Mouse (Mus musculus): ENCODE measurements around the gene Shc3. TPM values are rescaled to one million over a fixed set of nuclear protein-coding genes. Genes with fewer than 3 reads are reported as not detected.

Shc3 gene
- polyA plus RNA-seq, 1 experiment from 2014 or later = not detected

GRCm38 (mm10) chr13:51602764-51603163, 33.5 kb upstream of the Shc3 start:
- no peak overlapping the region for H3K27ac ChIP-seq
- DNase-seq = no peak
- no peak for ATAC-seq (ENCODE audit: low read depth)
- no peaks in the 10 kb centered on the region for H3K36me3 ChIP-seq
- H3K4me2 ChIP-seq = no peak overlapping the region
- no peaks in the 10 kb centered on the region for H3K9me3 ChIP-seq (replicated peaks)
- H3K9ac ChIP-seq = no peak overlapping the region
- no peaks in the 10 kb centered on the region for H3K27me3 ChIP-seq
- no peaks in the 10 kb centered on the region for H3K4me1 ChIP-seq (replicated peaks)
- H3K4me3 ChIP-seq (replicated peaks) = no peak overlapping the region
- WGBS (ENCODE audit: insufficient replicate concordance) = 63% methylated on average over 8 of the region's 8 CpGs

DNA sequence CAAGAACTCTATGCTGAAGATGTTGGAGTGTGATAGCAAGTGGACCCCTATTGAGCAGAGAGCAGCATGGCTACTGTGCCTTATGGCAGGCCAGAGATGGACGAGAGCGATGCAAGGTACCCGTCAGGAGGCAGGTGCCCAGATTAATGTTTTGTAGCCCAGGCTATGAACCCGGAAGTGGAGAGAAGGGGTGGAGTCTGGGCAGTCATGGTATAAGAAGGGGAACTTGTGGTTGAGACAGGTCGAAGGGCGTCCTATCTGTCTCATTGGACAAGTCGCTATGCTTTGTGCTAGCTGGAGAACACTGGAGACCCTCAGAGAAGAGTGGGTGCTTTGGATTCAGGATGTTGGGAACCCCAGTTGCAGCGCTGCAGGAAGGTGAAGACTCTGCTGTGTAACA, 30.9 kb upstream of the Shc3 start:
- H3K4me3 ChIP-seq (replicated peaks) = no peak overlapping the region
- peaks cover 13% of the 10 kb centered on the region for H3K27me3 ChIP-seq
- no peaks in the 10 kb centered on the region for H3K36me3 ChIP-seq
- H3K4me2 ChIP-seq = no peak overlapping the region
- no peak overlapping the region for H3K9ac ChIP-seq
- no peak overlapping the region for H3K27ac ChIP-seq
- no peaks in the 10 kb centered on the region for H3K9me3 ChIP-seq (replicated peaks)
- WGBS (ENCODE audit: insufficient replicate concordance) = 43% methylated on average over 8 of the region's 8 CpGs
- DNase-seq (no peak), ATAC-seq (ENCODE audit: low read depth) (no peak)
- H3K4me1 ChIP-seq (replicated peaks) = no peaks in the 10 kb centered on the region

DNA sequence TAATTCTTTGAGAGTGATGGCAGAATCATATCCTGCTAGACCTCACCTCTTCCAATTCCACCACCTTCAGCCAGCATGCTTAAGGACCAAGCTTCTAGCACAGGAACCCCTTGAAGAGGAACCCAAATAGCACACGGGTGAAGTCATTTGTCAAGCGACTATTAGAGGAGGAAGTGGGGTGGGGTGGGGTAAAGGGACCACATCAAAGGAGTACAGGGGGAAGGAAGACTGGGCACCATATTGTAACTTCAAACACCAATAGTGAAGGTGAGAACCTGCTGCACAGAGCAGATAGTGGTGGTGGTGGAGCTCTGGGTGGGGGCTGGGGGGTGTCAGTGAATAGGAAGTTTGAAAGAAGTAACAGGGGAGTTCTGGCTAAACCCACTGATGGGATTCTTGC, 28.8 kb upstream of the Shc3 start:
- Histone ChIP-seq H3K9ac (no peak overlapping the region), H3K4me1 (replicated peaks) (peaks cover 3% of the 10 kb centered on the region; the same call in 1 of the 2 replicates), H3K36me3 (no peaks in the 10 kb centered on the region), H3K27ac (no peak overlapping the region), H3K4me3 (replicated peaks) (no peak overlapping the region), H3K27me3 (peaks cover 26% of the 10 kb centered on the region), H3K4me2 (no peak overlapping the region), H3K9me3 (replicated peaks) (no peaks in the 10 kb centered on the region)
- ATAC-seq (ENCODE audit: low read depth) (no peak), DNase-seq (no peak)
- WGBS (ENCODE audit: insufficient replicate concordance) = 20% methylated on average over 2 of the region's 2 CpGs

GRCm38 (mm10) chr13:51595404-51595803, 26.2 kb upstream of the Shc3 start:
- no peaks in the 10 kb centered on the region for H3K9me3 ChIP-seq (replicated peaks)
- no peak overlapping the region for H3K4me2 ChIP-seq
- peaks cover 3% of the 10 kb centered on the region; the same call in 1 of the 2 replicates for H3K4me1 ChIP-seq (replicated peaks)
- 41% methylated on average over 11 of the region's 11 CpGs for WGBS (ENCODE audit: insufficient replicate concordance)
- ATAC-seq (ENCODE audit: low read depth) (no peak), DNase-seq (no peak)
- H3K27me3 ChIP-seq = peaks cover 26% of the 10 kb centered on the region
- no peak overlapping the region for H3K4me3 ChIP-seq (replicated peaks)
- H3K9ac ChIP-seq = no peak overlapping the region
- H3K36me3 ChIP-seq = no peaks in the 10 kb centered on the region
- no peak overlapping the region for H3K27ac ChIP-seq

DNA sequence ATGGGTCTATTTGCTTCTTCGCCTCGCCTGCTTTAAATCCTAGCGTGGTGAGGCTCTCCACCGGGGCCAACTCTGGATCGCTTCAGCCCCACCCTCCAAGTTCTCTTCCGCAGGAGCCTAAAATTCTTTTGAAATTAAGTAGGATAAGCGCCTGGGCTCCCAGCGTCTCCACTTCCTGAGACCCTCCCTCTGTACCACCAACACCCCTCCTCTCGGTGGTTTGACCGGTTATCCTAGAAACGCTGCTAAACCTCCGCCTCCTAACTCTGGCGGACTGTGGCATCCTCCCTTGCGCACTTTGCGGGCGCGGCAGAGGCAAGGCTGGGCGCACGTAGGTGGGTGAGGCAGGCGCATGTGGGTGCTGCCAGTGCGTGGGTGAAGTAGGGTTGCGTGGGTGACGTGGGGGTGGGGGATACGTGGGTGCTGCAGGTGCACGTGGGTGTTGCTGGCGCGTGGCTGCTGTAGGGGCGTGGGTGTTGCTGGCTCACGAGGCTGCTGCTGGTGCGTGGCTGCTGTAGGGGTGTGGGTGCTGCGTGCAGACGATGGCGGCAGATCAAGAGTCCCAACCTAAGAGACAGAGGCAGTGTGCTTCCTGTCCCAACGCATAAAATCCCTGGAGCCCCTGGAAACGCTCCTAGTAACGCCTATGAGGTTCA, 25.6 kb upstream of the Shc3 start:
- Histone ChIP-seq H3K9me3 (replicated peaks) (no peaks in the 10 kb centered on the region), H3K4me1 (replicated peaks) (peaks cover 3% of the 10 kb centered on the region; the same call in 1 of the 2 replicates), H3K27me3 (peaks cover 26% of the 10 kb centered on the region), H3K27ac (no peak overlapping the region), H3K9ac (no peak overlapping the region), H3K4me3 (replicated peaks) (0 out of 2 replicates have a peak overlapping the region, but pooled peaks have one; percentile 6), H3K36me3 (no peaks in the 10 kb centered on the region), H3K4me2 (peak overlapping the region; percentile 41)
- DNase-seq (no peak), ATAC-seq (ENCODE audit: low read depth) (no peak)
- 4% methylated on average over 36 of the region's 36 CpGs for WGBS (ENCODE audit: insufficient replicate concordance)

- no peaks in the 10 kb centered on the region for H3K9me3 ChIP-seq (replicated peaks)
- H3K27me3 ChIP-seq = no peaks in the 10 kb centered on the region
- WGBS (ENCODE audit: insufficient replicate concordance) = 44% methylated on average over 4 of the region's 4 CpGs
- no peaks in the 10 kb centered on the region for H3K4me1 ChIP-seq (replicated peaks)
- no peak overlapping the region for H3K27ac ChIP-seq
- H3K4me3 ChIP-seq (replicated peaks) = no peak overlapping the region
- no peaks in the 10 kb centered on the region for H3K36me3 ChIP-seq
- DNase-seq = no peak
- no peak overlapping the region for H3K4me2 ChIP-seq
- H3K9ac ChIP-seq = no peak overlapping the region
- ATAC-seq (ENCODE audit: low read depth) = no peak
These were observed 18.8 kb upstream of the Shc3 start for GRCm38 (mm10) chr13:51588005-51588404.

DNA sequence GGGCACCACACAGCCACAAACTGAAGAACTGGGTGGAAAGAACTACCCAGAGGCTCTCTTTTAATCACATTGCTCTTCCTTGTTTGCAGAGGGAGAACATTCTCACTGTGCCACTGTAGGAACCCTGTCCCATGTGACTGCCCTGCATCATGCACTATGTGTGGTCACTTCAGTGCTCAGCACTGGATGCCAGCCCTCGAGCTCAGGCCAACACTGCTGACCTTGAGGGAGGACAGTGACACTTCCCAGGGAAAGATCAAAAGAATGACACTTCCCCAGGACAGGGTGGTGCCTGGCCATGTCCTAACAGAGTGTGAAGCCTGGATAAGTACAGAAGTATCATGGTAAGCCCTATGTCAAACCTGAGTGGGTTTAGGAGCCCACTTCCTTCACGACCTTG, 13.0 kb upstream of the Shc3 start:
- DNase-seq = no peak
- Histone ChIP-seq H3K36me3 (no peaks in the 10 kb centered on the region), H3K4me3 (replicated peaks) (no peak overlapping the region), H3K9me3 (replicated peaks) (no peaks in the 10 kb centered on the region), H3K27me3 (peaks cover 14% of the 10 kb centered on the region; the same call in 1 of the 2 replicates), H3K4me2 (no peak overlapping the region), H3K9ac (no peak overlapping the region), H3K4me1 (replicated peaks) (no peaks in the 10 kb centered on the region), H3K27ac (no peak overlapping the region)
- 34% methylated on average over 2 of the region's 2 CpGs for WGBS (ENCODE audit: insufficient replicate concordance)
- ATAC-seq (ENCODE audit: low read depth) = no peak

- Histone ChIP-seq H3K27ac (no peak overlapping the region), H3K4me1 (replicated peaks) (no peaks in the 10 kb centered on the region), H3K36me3 (no peaks in the 10 kb centered on the region), H3K9ac (no peak overlapping the region), H3K9me3 (replicated peaks) (no peaks in the 10 kb centered on the region), H3K27me3 (peaks cover 14% of the 10 kb centered on the region; the same call in 1 of the 2 replicates), H3K4me2 (no peak overlapping the region), H3K4me3 (replicated peaks) (no peak overlapping the region)
- ATAC-seq (ENCODE audit: low read depth) (no peak), DNase-seq (no peak)
- 31% methylated on average over 8 of the region's 8 CpGs for WGBS (ENCODE audit: insufficient replicate concordance)
These were observed 11.2 kb upstream of the Shc3 start for GRCm38 (mm10) chr13:51580263-51581044.

- no peak overlapping the region for H3K4me3 ChIP-seq (replicated peaks)
- peaks cover 43% of the 10 kb centered on the region for H3K27me3 ChIP-seq
- no peaks in the 10 kb centered on the region for H3K9me3 ChIP-seq (replicated peaks)
- WGBS (ENCODE audit: insufficient replicate concordance) = 22% methylated on average over 11 of the region's 11 CpGs
- H3K4me1 ChIP-seq (replicated peaks) = 0 out of 2 replicates have a peak, but pooled peaks cover 6% of the 10 kb centered on the region
- no peak for DNase-seq
- no peaks in the 10 kb centered on the region for H3K36me3 ChIP-seq
- H3K9ac ChIP-seq = no peak overlapping the region
- H3K4me2 ChIP-seq = no peak overlapping the region
- no peak for ATAC-seq (ENCODE audit: low read depth)
- no peak overlapping the region for H3K27ac ChIP-seq
These were observed 4.6 kb upstream of the Shc3 start for GRCm38 (mm10) chr13:51573849-51574248.

DNA sequence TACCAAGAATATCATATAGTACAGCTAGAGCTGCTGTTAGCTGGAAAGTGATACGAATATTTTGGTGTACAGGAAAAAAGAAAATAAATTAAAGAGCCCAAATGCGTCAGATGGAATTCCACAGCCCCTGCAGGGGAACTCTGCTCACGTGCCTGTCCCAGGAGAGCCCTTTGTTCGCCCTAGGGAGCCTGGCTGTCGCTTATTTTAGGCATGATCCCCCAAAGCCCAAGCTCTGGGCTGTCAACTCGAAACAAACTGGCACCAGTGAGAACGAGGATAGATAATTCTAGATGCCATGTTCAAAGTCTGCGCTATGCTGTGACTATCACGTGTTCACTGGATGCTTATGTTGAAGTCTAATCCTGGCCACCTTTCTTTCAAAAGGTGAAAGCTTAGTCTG, 892 bp upstream of the Shc3 start:
- Histone ChIP-seq H3K4me2 (no peak overlapping the region), H3K4me3 (replicated peaks) (no peak overlapping the region), H3K9ac (no peak overlapping the region), H3K27me3 (peaks cover 81% of the 10 kb centered on the region), H3K9me3 (replicated peaks) (no peaks in the 10 kb centered on the region), H3K27ac (no peak overlapping the region), H3K36me3 (no peaks in the 10 kb centered on the region), H3K4me1 (replicated peaks) (peaks cover 6% of the 10 kb centered on the region; the same call in 1 of the 2 replicates)
- WGBS (ENCODE audit: insufficient replicate concordance) = 5% methylated on average over 9 of the region's 9 CpGs
- DNase-seq (no peak), ATAC-seq (ENCODE audit: low read depth) (no peak)

DNA sequence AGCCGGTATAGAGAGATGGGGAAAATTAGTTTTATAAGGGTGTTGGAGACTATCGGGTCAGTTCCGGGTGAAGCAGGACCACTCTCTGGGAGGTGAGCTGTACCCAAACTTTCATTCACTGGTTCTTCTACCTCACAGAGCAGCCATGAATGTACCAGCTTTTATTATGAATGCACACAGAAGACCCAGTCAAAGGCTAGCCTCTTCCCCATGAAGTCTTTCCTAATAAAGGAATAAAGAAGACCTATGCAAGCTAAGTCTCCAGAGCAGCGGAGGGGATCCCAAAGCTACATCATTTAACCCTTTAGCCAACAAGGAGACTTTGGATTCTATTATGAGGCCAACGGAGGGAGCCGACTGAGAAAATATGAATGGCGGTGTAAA, 458 bp upstream of the Shc3 start:
- WGBS (ENCODE audit: insufficient replicate concordance) = 4% methylated on average over 7 of the region's 7 CpGs
- no peaks in the 10 kb centered on the region for H3K9me3 ChIP-seq (replicated peaks)
- no peak overlapping the region for H3K9ac ChIP-seq
- peaks cover 6% of the 10 kb centered on the region; the same call in 1 of the 2 replicates for H3K4me1 ChIP-seq (replicated peaks)
- H3K4me2 ChIP-seq = no peak overlapping the region
- ATAC-seq (ENCODE audit: low read depth) (no peak), DNase-seq (no peak)
- H3K4me3 ChIP-seq (replicated peaks) = no peak overlapping the region
- no peaks in the 10 kb centered on the region for H3K36me3 ChIP-seq
- peaks cover 85% of the 10 kb centered on the region for H3K27me3 ChIP-seq
- H3K27ac ChIP-seq = no peak overlapping the region
